Mouse (Mus musculus) gastrocnemius, adult 2 months (tissue): ENCODE data around the gene Plekhg6. TPM values are rescaled to one million over a fixed set of nuclear protein-coding genes. Genes with fewer than 3 reads are reported as not detected.
A peak's percentile ranks its signal among the peaks of the same experiment; 100 is the strongest.

Experiments
- DNase-seq: peaks from one replicate; pipeline ENCODE4 v3.0.0; 2022
- H3K27ac ChIP-seq: fragments of 200-600 bp; 2 replicates; pipeline ENCODE4 v1.8.1; 2022; ENCODE audit warnings: mild to moderate bottlenecking
- H3K4me3 ChIP-seq: fragments of 200-600 bp; 2 replicates; pipeline ENCODE4 v1.8.1; 2022; ENCODE audit warnings: mild to moderate bottlenecking, moderate library complexity
- CTCF ChIP-seq: fragments of 200-600 bp; IDR thresholded peaks from 2 replicates; pipeline ENCODE4 v1.8.1; 2022; ENCODE audit warnings: antibody characterized with exemption, mild to moderate bottlenecking, moderate library complexity
- intact Hi-C: fragments of 180-260 bp; cut with DNase I; formaldehyde crosslinking; loops from one replicate; pipeline ENCODE4 v1.15.1; 2025
- total RNA-seq, 2 experiments: library from RNA; stranded (reverse); gene quantifications; 2 replicates each; pipeline ENCODE4 v1.2.3; 2021

Gene Plekhg6
- total RNA-seq, 2 experiments from 2014 or later, result not detected

DNA sequence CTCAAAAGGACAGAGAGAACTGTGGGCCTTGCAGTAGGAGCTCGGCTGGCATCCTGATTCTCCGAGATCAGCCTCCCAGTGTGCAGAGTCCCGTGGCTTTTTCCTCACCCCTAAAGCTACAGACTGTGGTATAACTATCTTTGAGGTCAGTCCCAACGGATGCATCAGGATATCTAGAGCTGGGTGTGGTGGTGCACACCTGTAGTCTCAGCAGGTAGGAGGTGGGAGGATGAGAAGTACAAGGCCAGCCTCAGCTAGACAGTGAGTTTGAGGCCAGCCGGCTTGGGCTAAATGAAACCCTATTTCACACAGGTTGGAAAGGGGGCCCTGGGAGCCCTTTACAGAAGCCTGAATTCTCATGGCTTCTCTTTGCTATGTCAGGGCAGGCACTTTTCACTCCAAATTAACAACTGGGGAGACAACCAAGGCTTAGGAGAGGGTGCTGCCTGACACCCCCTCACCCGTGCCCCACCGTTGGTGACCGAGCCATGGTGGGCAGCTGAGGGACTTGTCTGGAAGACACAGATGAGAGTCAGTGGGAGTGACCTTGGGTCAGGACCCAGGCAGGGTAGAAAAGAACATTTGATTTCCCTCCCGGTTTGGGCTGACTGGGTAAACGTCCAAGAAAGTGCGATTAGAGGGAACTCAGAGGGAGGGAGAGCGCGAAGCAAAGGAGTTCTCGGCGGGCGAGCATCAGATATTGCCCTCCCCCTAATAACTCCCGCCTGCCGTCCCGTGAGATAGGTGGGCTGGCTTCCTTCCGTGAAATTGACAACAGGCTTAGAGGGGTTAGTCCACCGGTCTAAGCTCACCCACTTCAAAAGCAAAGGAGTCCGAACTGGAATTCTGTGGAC is 31.6 kb downstream of the Plekhg6 start, which contains the start of gene Tnfrsf1a:
Gene Tnfrsf1a, plus strand, starts transcription at position 642 of the 854 bp plus-strand sequence.
- DNase-seq, result no peak
- H3K4me3 ChIP-seq, result peak within 1 kb of the TSS; percentile 94
- no peak for TF ChIP-seq CTCF
- intact Hi-C loops, result loop anchor here (2.0 kb wide), 1 partner anchor 36 kb away; the partner anchor contains the start of gene Ltbr
- H3K27ac ChIP-seq, result peak within 1 kb of the TSS; percentile 94

DNA sequence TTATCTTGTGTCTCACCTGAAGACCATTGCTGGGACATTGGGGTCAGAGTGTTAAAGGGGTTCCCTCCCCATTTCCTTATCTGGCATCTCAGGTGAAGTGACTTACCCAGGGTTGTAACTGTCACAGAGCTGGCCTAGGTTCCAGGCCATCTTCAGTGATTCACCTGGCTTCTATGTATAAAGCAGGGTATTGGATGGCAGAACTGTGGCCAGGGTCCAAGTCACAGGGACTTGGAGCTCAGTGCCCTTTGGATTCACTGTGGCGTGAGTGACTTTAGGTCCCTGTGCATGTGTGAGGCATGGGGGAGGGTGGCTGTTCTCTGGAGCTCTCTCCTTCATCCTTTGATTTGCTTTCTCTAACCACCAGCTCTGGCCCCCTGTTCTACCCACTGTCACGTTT is 34.6 kb downstream of the Plekhg6 start:
- DNase-seq, result no peak
- H3K27ac ChIP-seq, result no peak overlapping the region
- TF ChIP-seq CTCF, result no peak
- no peak overlapping the region for H3K4me3 ChIP-seq
- intact Hi-C loops, result no loop called here

- no peak for TF ChIP-seq CTCF
- H3K27ac ChIP-seq, result no peak overlapping the region
- intact Hi-C loops, result no loop called here
- no peak for DNase-seq
- no peak overlapping the region for H3K4me3 ChIP-seq
Measured at GRCm38 (mm10) chr6:125345625-125346024, 35.0 kb downstream of the Plekhg6 start.

DNA sequence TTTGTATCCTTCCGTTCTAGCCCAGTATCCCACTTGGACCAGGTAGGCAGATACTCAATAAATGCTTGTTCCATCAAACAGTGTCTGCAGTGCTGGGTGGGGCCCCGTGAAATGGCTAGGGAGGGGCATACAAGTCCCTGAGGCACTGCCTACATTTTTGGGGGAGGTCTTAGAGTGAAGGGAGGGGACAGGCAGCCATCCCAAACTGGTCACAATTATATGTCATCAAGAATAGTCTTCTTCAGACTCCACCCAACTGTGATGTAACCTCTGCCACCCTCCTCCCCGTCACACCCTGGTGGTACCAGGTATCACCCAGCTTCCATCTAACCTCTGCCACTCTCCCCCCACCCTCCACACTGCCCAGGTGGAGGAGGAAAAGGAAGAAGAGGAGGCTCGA is 35.7 kb downstream of the Plekhg6 start:
- no peak overlapping the region for H3K4me3 ChIP-seq
- DNase-seq, result no peak
- intact Hi-C loops, result no loop called here
- no peak overlapping the region for H3K27ac ChIP-seq
- TF ChIP-seq CTCF, result no peak

GRCm38 (mm10) chr6:125344084-125344483 is 36.5 kb downstream of the Plekhg6 start:
- no peak for TF ChIP-seq CTCF
- intact Hi-C loops, result no loop called here
- no peak overlapping the region for H3K4me3 ChIP-seq
- H3K27ac ChIP-seq, result peak overlapping the region; percentile 46
- DNase-seq, result no peak

DNA sequence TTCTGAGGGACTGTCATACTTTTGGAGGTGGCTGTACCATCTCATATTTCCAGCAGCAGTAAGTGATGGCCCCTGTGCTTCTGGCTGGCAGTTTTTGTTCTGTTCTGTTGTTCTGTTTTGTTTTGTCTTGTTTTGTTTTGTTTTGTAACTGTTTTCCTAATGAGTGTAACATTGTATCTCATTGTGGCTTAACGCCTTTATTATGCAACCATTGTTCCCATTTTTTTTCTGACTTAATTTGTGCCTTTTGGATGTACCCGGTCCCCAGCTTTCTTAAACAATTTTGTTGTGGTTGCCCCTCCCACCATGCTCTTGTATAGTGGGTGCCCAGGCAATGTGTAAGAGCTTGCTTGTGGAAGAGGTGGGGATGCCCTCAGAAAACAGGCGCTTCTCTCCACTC is 38.4 kb downstream of the Plekhg6 start:
- no peak for TF ChIP-seq CTCF

GRCm38 (mm10) chr6:125340244-125340643 is 40.3 kb downstream of the Plekhg6 start:
- peak; percentile 19 for DNase-seq
- H3K27ac ChIP-seq, result peak overlapping the region; percentile 50
- intact Hi-C loops, result no loop called here
- no peak for TF ChIP-seq CTCF
- no peak overlapping the region for H3K4me3 ChIP-seq

More for the DNA sequence above, 38.4 kb downstream of the Plekhg6 start:
- Histone ChIP-seq H3K4me3 (no peak overlapping the region), H3K27ac (no peak overlapping the region)
- intact Hi-C loops, result no loop called here
- DNase-seq, result no peak

- intact Hi-C loops, result no loop called here
- Histone ChIP-seq H3K27ac (peak overlapping the region; percentile 75), H3K4me3 (no peak overlapping the region)
- no peak for TF ChIP-seq CTCF
- peak; percentile 13 for DNase-seq
Measured at GRCm38 (mm10) chr6:125338791-125339660, 41.6 kb downstream of the Plekhg6 start.

DNA sequence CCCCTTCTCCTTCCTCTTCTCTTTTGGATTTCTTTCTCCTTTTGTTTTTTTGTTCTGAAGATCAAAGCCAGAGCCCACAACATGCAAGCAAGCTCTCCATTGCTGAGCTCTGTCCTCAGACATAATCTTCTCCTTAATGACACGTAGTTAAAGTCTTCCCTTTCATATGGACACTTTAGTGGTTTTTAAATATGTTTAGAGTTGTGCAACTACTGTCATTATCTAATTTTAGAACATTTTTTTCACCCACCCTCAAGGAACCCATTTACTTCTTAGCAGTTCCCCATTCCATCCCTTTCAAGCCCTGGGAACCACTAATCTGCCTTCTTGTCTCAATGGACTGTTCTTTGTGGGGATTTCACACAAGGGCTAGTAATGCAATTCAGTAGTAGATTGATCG is 46.2 kb downstream of the Plekhg6 start:
- H3K4me3 ChIP-seq, result no peak overlapping the region
- no peak for DNase-seq
- no peak for TF ChIP-seq CTCF
- no peak overlapping the region for H3K27ac ChIP-seq
- intact Hi-C loops, result no loop called here

GRCm38 (mm10) chr6:125333112-125333899 is 47.3 kb downstream of the Plekhg6 start:
- no peak for TF ChIP-seq CTCF
- Histone ChIP-seq H3K27ac (no peak overlapping the region), H3K4me3 (no peak overlapping the region)
- intact Hi-C loops, result no loop called here
- peak; percentile 25 for DNase-seq

DNA sequence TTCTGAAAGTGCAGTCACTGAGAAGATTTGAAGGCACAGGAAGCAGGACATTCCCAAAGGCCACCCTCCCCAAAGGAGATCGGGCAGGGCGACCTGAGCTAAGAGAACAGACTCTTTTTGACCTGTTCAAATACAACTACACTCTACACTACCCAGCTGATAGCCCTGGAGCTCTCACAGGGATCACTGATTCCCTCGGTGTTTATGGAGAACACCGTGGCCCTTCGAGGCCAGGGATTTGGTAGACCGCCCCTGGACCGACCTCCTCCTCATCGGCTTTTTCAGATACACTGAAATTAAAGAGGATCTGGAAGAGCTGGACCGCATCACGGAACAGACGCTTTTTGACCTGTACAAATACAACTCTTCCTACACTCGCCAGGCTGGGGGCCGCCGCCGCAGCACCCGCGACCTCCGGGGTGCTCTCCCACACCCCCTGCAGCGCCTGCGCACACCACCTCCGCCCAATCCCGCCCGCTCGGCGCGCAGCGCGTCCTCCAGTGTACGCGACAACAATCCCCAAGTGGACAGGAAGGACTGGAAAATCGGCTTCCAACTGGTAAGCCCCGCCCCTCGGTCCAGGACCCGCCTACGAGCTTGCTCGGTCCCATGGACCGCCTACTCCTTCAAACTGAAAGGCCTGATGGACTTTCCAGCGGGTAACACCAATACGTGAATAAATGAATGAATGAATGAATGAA is 49.8 kb downstream of the Plekhg6 start:
- Histone ChIP-seq H3K4me3 (peak overlapping the region; percentile 73), H3K27ac (peak overlapping the region; percentile 89)
- peak; percentile 94 for DNase-seq
- TF ChIP-seq CTCF, result peak; percentile 11; the same call in 1 of the 2 replicates
- intact Hi-C loops, result loop anchor here (2.0 kb wide), 1 partner anchor 32 kb away; no protein-coding TSS in a partner anchor
